Mouse (Mus musculus) neural tube, embryonic 13.5 days (tissue): ENCODE data around the gene Schip1. TPM values are rescaled to one million over a fixed set of nuclear protein-coding genes. Genes with fewer than 3 reads are reported as not detected.
A peak's percentile ranks its signal among the peaks of the same experiment; 100 is the strongest.

Experiments
- ATAC-seq: fragments of 200-750 bp; cut with Nextera tagmentation; 2 replicates; pipeline ENCODE4 v1.8.0; 2017; ENCODE audit warnings: low read depth, mild to moderate bottlenecking, moderate TSS enrichment, moderate library complexity
- H3K27ac ChIP-seq: fragments of 300-500 bp; sonication (generic); replicated peaks from 2 replicates; pipeline ENCODE4 v1.5.1; 2015; ENCODE audit warnings: moderate library complexity, mild to moderate bottlenecking, inconsistent platforms
- H3K27me3 ChIP-seq: fragments of 300-500 bp; sonication (generic); 2 replicates; pipeline ENCODE4 v1.6.1; 2015; ENCODE audit warnings: mild to moderate bottlenecking, inconsistent platforms
- H3K36me3 ChIP-seq: fragments of 300-500 bp; sonication (generic); 2 replicates; pipeline ENCODE4 v1.6.1; 2015; ENCODE audit warnings: mild to moderate bottlenecking, inconsistent platforms
- H3K4me1 ChIP-seq: fragments of 300-500 bp; sonication (generic); replicated peaks from 2 replicates; pipeline ENCODE4 v1.6.1; 2015; ENCODE audit warnings: inconsistent platforms
- H3K4me2 ChIP-seq: fragments of 300-500 bp; sonication (generic); 2 replicates; pipeline ENCODE4 v1.6.1; 2015; ENCODE audit warnings: inconsistent platforms, mild to moderate bottlenecking, moderate library complexity
- H3K4me3 ChIP-seq: fragments of 300-500 bp; sonication (generic); 2 replicates; pipeline ENCODE4 v1.5.1; 2015; ENCODE audit warnings: mild to moderate bottlenecking, inconsistent platforms
- H3K9ac ChIP-seq: fragments of 300-500 bp; sonication (generic); 2 replicates; pipeline ENCODE4 v1.6.1; 2015; ENCODE audit warnings: moderate library complexity, mild to moderate bottlenecking, inconsistent platforms
- H3K9me3 ChIP-seq: fragments of 300-500 bp; sonication (generic); 2 replicates; pipeline ENCODE4 v1.6.1; 2016; ENCODE audit warnings: inconsistent platforms
- WGBS: fragments of 180-500 bp; shearing (Covaris S2); methylation state at CpG from one replicate; pipeline ENCODE4 v1.1.7; 2015; 5-methylcytosine and 5-hydroxymethylcytosine counted together
- polyA plus RNA-seq: library from polyadenylated mRNA; unstranded; fragments of >200 nt; fragmentation: Nextera tagmentation; extraction: Ambion mirVana; gene quantifications from 2 replicates; pipeline ENCODE4 v1.2.1, GENCODE M21; 2015

The Schip1 gene
- polyA plus RNA-seq, 1 experiment from 2014 or later = 165 TPM

- Histone ChIP-seq H3K27me3 (no peaks in the 10 kb centered on the region), H3K4me3 (no peak overlapping the region), H3K4me1 (peaks cover 4% of the 10 kb centered on the region; the same call in 1 of the 2 replicates), H3K9me3 (0 out of 2 replicates have a peak, but pooled peaks cover 4% of the 10 kb centered on the region), H3K4me2 (no peak overlapping the region), H3K27ac (no peak overlapping the region), H3K9ac (no peak overlapping the region), H3K36me3 (no peaks in the 10 kb centered on the region)
- 79% methylated on average over 2 of the region's 2 CpGs for WGBS
- ATAC-seq = no peak
Measured at GRCm38 (mm10) chr3:68356516-68356915, 291.9 kb downstream of the Schip1 start.

- Histone ChIP-seq H3K36me3 (no peaks in the 10 kb centered on the region), H3K4me3 (no peak overlapping the region), H3K4me2 (no peak overlapping the region), H3K27ac (no peak overlapping the region), H3K27me3 (no peaks in the 10 kb centered on the region), H3K9me3 (0 out of 2 replicates have a peak, but pooled peaks cover 2% of the 10 kb centered on the region), H3K9ac (no peak overlapping the region), H3K4me1 (no peaks in the 10 kb centered on the region)
- ATAC-seq = no peak
Measured at GRCm38 (mm10) chr3:68368029-68368428, 303.4 kb downstream of the Schip1 start.

GRCm38 (mm10) chr3:68372925-68373324, 308.3 kb downstream of the Schip1 start:
- H3K27me3 ChIP-seq = no peaks in the 10 kb centered on the region
- 83% methylated on average over 1 of the region's 1 CpGs for WGBS
- H3K36me3 ChIP-seq = no peaks in the 10 kb centered on the region
- H3K27ac ChIP-seq = no peak overlapping the region
- no peak overlapping the region for H3K4me2 ChIP-seq
- H3K4me1 ChIP-seq = 0 out of 2 replicates have a peak, but pooled peaks cover 18% of the 10 kb centered on the region
- ATAC-seq = no peak
- no peak overlapping the region for H3K4me3 ChIP-seq
- no peak overlapping the region for H3K9ac ChIP-seq
- H3K9me3 ChIP-seq = 0 out of 2 replicates have a peak, but pooled peaks cover 2% of the 10 kb centered on the region

- Histone ChIP-seq H3K4me3 (no peak overlapping the region), H3K4me2 (no peak overlapping the region), H3K36me3 (no peaks in the 10 kb centered on the region), H3K27me3 (no peaks in the 10 kb centered on the region), H3K4me1 (0 out of 2 replicates have a peak, but pooled peaks cover 23% of the 10 kb centered on the region), H3K9me3 (0 out of 2 replicates have a peak, but pooled peaks cover 2% of the 10 kb centered on the region), H3K27ac (0 out of 2 replicates have a peak overlapping the region, but pooled peaks have one; percentile 9), H3K9ac (no peak overlapping the region)
- ATAC-seq = 0 out of 2 replicates have a peak, but pooled peaks have one; percentile 50
- WGBS = 49% methylated on average over 10 of the region's 10 CpGs
Measured at GRCm38 (mm10) chr3:68375100-68375508, 310.5 kb downstream of the Schip1 start.

GRCm38 (mm10) chr3:68377452-68378198, 313.0 kb downstream of the Schip1 start:
- Histone ChIP-seq H3K4me2 (no peak overlapping the region), H3K9me3 (no peaks in the 10 kb centered on the region), H3K36me3 (no peaks in the 10 kb centered on the region), H3K27me3 (no peaks in the 10 kb centered on the region), H3K9ac (no peak overlapping the region), H3K4me1 (0 out of 2 replicates have a peak, but pooled peaks cover 23% of the 10 kb centered on the region), H3K27ac (no peak overlapping the region), H3K4me3 (no peak overlapping the region)
- ATAC-seq = no peak
- WGBS = 80% methylated on average over 7 of the region's 7 CpGs

GRCm38 (mm10) chr3:68378799-68379198, 314.2 kb downstream of the Schip1 start:
- Histone ChIP-seq H3K4me2 (no peak overlapping the region), H3K27me3 (no peaks in the 10 kb centered on the region), H3K4me3 (no peak overlapping the region), H3K27ac (no peak overlapping the region), H3K36me3 (no peaks in the 10 kb centered on the region), H3K9ac (no peak overlapping the region), H3K4me1 (0 out of 2 replicates have a peak, but pooled peaks cover 23% of the 10 kb centered on the region), H3K9me3 (no peaks in the 10 kb centered on the region)
- no peak for ATAC-seq
- 60% methylated on average over 2 of the region's 2 CpGs for WGBS

GRCm38 (mm10) chr3:68379242-68379641, 314.6 kb downstream of the Schip1 start:
- H3K27me3 ChIP-seq = no peaks in the 10 kb centered on the region
- H3K4me3 ChIP-seq = no peak overlapping the region
- H3K4me2 ChIP-seq = no peak overlapping the region
- H3K27ac ChIP-seq = no peak overlapping the region
- H3K9ac ChIP-seq = no peak overlapping the region
- H3K36me3 ChIP-seq = no peaks in the 10 kb centered on the region
- 0 out of 2 replicates have a peak, but pooled peaks cover 23% of the 10 kb centered on the region for H3K4me1 ChIP-seq
- no peak for ATAC-seq
- no peaks in the 10 kb centered on the region for H3K9me3 ChIP-seq
- 31% methylated on average over 7 of the region's 7 CpGs for whole genome bisulfite sequencing

- Histone ChIP-seq H3K27ac (no peak overlapping the region), H3K9ac (no peak overlapping the region), H3K27me3 (no peaks in the 10 kb centered on the region), H3K4me1 (peaks cover 9% of the 10 kb centered on the region; the same call in 1 of the 2 replicates), H3K4me3 (no peak overlapping the region), H3K9me3 (no peaks in the 10 kb centered on the region), H3K36me3 (no peaks in the 10 kb centered on the region), H3K4me2 (no peak overlapping the region)
- ATAC-seq = no peak
Measured at GRCm38 (mm10) chr3:68383672-68384071, 319.1 kb downstream of the Schip1 start.

GRCm38 (mm10) chr3:68385544-68385943, 320.9 kb downstream of the Schip1 start:
- no peaks in the 10 kb centered on the region for H3K27me3 ChIP-seq
- H3K9me3 ChIP-seq = no peaks in the 10 kb centered on the region
- peaks cover 4% of the 10 kb centered on the region; the same call in 1 of the 2 replicates for H3K4me1 ChIP-seq
- H3K36me3 ChIP-seq = no peaks in the 10 kb centered on the region
- H3K4me2 ChIP-seq = no peak overlapping the region
- ATAC-seq = no peak
- H3K9ac ChIP-seq = no peak overlapping the region
- no peak overlapping the region for H3K27ac ChIP-seq
- no peak overlapping the region for H3K4me3 ChIP-seq
- 83% methylated on average over 3 of the region's 3 CpGs for WGBS

- H3K27me3 ChIP-seq = no peaks in the 10 kb centered on the region
- no peaks in the 10 kb centered on the region for H3K36me3 ChIP-seq
- H3K9me3 ChIP-seq = no peaks in the 10 kb centered on the region
- 93% methylated on average over 3 of the region's 3 CpGs for WGBS
- H3K4me3 ChIP-seq = no peak overlapping the region
- no peak overlapping the region for H3K4me2 ChIP-seq
- ATAC-seq = no peak
- H3K9ac ChIP-seq = no peak overlapping the region
- no peak overlapping the region for H3K27ac ChIP-seq
- H3K4me1 ChIP-seq = peaks cover 4% of the 10 kb centered on the region; the same call in 1 of the 2 replicates
Measured at GRCm38 (mm10) chr3:68388023-68388422, 323.4 kb downstream of the Schip1 start.

GRCm38 (mm10) chr3:68393578-68393977, 329.0 kb downstream of the Schip1 start:
- WGBS = 71% methylated on average over 2 of the region's 2 CpGs

GRCm38 (mm10) chr3:68398691-68399090, 334.1 kb downstream of the Schip1 start:
- Histone ChIP-seq H3K4me3 (no peak overlapping the region), H3K27me3 (no peaks in the 10 kb centered on the region), H3K36me3 (no peaks in the 10 kb centered on the region), H3K9ac (no peak overlapping the region), H3K9me3 (no peaks in the 10 kb centered on the region), H3K4me1 (peaks cover 6% of the 10 kb centered on the region), H3K27ac (no peak overlapping the region), H3K4me2 (no peak overlapping the region)
- WGBS = 78% methylated on average over 3 of the region's 3 CpGs
- ATAC-seq = no peak

More at GRCm38 (mm10) chr3:68393578-68393977, 329.0 kb downstream of the Schip1 start:
- Histone ChIP-seq H3K27ac (no peak overlapping the region), H3K9me3 (no peaks in the 10 kb centered on the region), H3K9ac (no peak overlapping the region), H3K4me3 (no peak overlapping the region), H3K36me3 (no peaks in the 10 kb centered on the region), H3K4me1 (no peaks in the 10 kb centered on the region), H3K4me2 (no peak overlapping the region), H3K27me3 (no peaks in the 10 kb centered on the region)
- ATAC-seq = no peak
